In genomic region chr2:18355293-18355692, GRCm38 (mm10) we compare ENCODE assay signal across 14 mouse cellular contexts. TPM values are rescaled to one million over a fixed set of nuclear protein-coding genes. Genes with fewer than 3 reads are reported as not detected.
DNase-seq lines count a peak whose midpoint lies in the region; ATAC-seq lines count a peak whose summit lies in the region.
"Had no signal": no experiment of that assay in that cellular context is flagged by ENCODE, and none has a peak within 500 bp of the region (broad histone marks: within the 10 kb centered on the region; RNA-seq: fewer than 3 reads in every experiment).

No protein-coding gene starts in this region.

- H3K27me3 ChIP-seq in forebrain, embryonic 14.5 days (replicated peaks; ENCODE audit: control insufficient read depth, insufficient read depth, low read length), result no peaks in the 10 kb centered on the region
- no peaks in the 10 kb centered on the region for H3K27me3 ChIP-seq in forebrain, embryonic 11.5 days (ENCODE audit: control insufficient read depth, insufficient read depth, low read length)
- no peaks in the 10 kb centered on the region for H3K27me3 ChIP-seq in midbrain, embryonic 14.5 days (ENCODE audit: control insufficient read depth, insufficient read depth, low read length)
- no peaks in the 10 kb centered on the region for H3K27me3 ChIP-seq in midbrain, embryonic 15.5 days (replicated peaks)
- H3K27me3 ChIP-seq: liver, embryonic 13.5 days had no signal

- no peak overlapping the region for H3K27ac ChIP-seq in forebrain, embryonic 14.5 days (ENCODE audit: low read depth, low read length)
- H3K27ac ChIP-seq in forebrain, embryonic 11.5 days (ENCODE audit: low read depth, low read length), result no peak overlapping the region
- no peak overlapping the region for H3K27ac ChIP-seq in midbrain, embryonic 14.5 days (replicated peaks; ENCODE audit: low read depth, low read length)
- H3K27ac ChIP-seq in midbrain, embryonic 15.5 days, result no peak overlapping the region
- H3K27ac ChIP-seq: heart, embryonic 10.5 days; hindbrain, embryonic 10.5 days; liver, embryonic 13.5 days had no signal

- ATAC-seq in forebrain, embryonic 14.5 days, result no peak
- ATAC-seq in forebrain, embryonic 11.5 days (replicated peaks; ENCODE audit: low FRiP score), result no peak
- ATAC-seq in midbrain, embryonic 14.5 days (ENCODE audit: low FRiP score, low TSS enrichment), result no peak
- no peak for ATAC-seq in midbrain, embryonic 15.5 days (replicated peaks)

- no peak overlapping the region for H3K4me3 ChIP-seq in forebrain, embryonic 14.5 days (ENCODE audit: low read depth, low read length)
- H3K4me3 ChIP-seq in forebrain, embryonic 11.5 days (ENCODE audit: low read depth, low read length), result no peak overlapping the region
- no peak overlapping the region for H3K4me3 ChIP-seq in midbrain, embryonic 14.5 days (replicated peaks; ENCODE audit: low read depth, low read length)
- H3K4me3 ChIP-seq in midbrain, embryonic 15.5 days, result no peak overlapping the region
- H3K4me3 ChIP-seq: heart, embryonic 10.5 days; hindbrain, embryonic 10.5 days; liver, embryonic 13.5 days had no signal

- peak; percentile 25 for DNase-seq in forebrain, embryonic 14.5 days (ENCODE audit: low spot score)
- no peak for DNase-seq in forebrain, embryonic 11.5 days (ENCODE audit: low spot score)
- DNase-seq in kidney, adult 9 months, result peak; percentile 41
- DNase-seq in kidney, postnatal 14 days, result no peak
- peak; percentile 39 for DNase-seq in midbrain, embryonic 14.5 days
- DNase-seq in telencephalon, adult 2 months (ENCODE audit: low read depth, low spot score), result peak; percentile 17
- no peak for DNase-seq in urinary bladder, adult 18-20 months (ENCODE audit: low spot score in 2 of 2)
- DNase-seq: embryo, embryonic 11 days; liver, embryonic 13.5 days; right cerebral cortex, postnatal 14 days; thymus, postnatal 14 days had no signal

- H3K4me1 ChIP-seq in forebrain, embryonic 14.5 days (ENCODE audit: control insufficient read depth, insufficient read depth, low read length), result no peaks in the 10 kb centered on the region
- no peaks in the 10 kb centered on the region for H3K4me1 ChIP-seq in forebrain, embryonic 11.5 days (replicated peaks; ENCODE audit: control insufficient read depth, insufficient read depth, low read length)
- H3K4me1 ChIP-seq in midbrain, embryonic 14.5 days (ENCODE audit: control insufficient read depth, insufficient read depth, low read length), result no peaks in the 10 kb centered on the region
- no peaks in the 10 kb centered on the region for H3K4me1 ChIP-seq in midbrain, embryonic 15.5 days
- H3K4me1 ChIP-seq: heart, embryonic 10.5 days; hindbrain, embryonic 10.5 days; liver, embryonic 13.5 days had no signal

- no peaks in the 10 kb centered on the region for H3K36me3 ChIP-seq in forebrain, embryonic 14.5 days (ENCODE audit: control insufficient read depth, insufficient read depth, low read length)
- no peaks in the 10 kb centered on the region for H3K36me3 ChIP-seq in forebrain, embryonic 11.5 days (ENCODE audit: control insufficient read depth, insufficient read depth, low read length)
- H3K36me3 ChIP-seq in midbrain, embryonic 14.5 days (ENCODE audit: control insufficient read depth, insufficient read depth, low read length), result no peaks in the 10 kb centered on the region
- no peaks in the 10 kb centered on the region for H3K36me3 ChIP-seq in midbrain, embryonic 15.5 days (replicated peaks)

- H3K4me2 ChIP-seq in forebrain, embryonic 14.5 days (ENCODE audit: low read length), result no peak overlapping the region
- H3K4me2 ChIP-seq in forebrain, embryonic 11.5 days (ENCODE audit: low read depth, low read length, severe bottlenecking), result no peak overlapping the region
- H3K4me2 ChIP-seq in midbrain, embryonic 14.5 days (ENCODE audit: low read length), result no peak overlapping the region
- no peak overlapping the region for H3K4me2 ChIP-seq in midbrain, embryonic 15.5 days
- H3K4me2 ChIP-seq: liver, embryonic 13.5 days had no signal

- no peaks in the 10 kb centered on the region for H3K9me3 ChIP-seq in forebrain, embryonic 14.5 days (replicated peaks; ENCODE audit: control insufficient read depth, low read length)
- no peaks in the 10 kb centered on the region; the same call in 1 of the 2 replicates for H3K9me3 ChIP-seq in forebrain, embryonic 11.5 days (ENCODE audit: control insufficient read depth, low read length)
- no peaks in the 10 kb centered on the region for H3K9me3 ChIP-seq in midbrain, embryonic 14.5 days (ENCODE audit: control insufficient read depth, low read length)
- H3K9me3 ChIP-seq in midbrain, embryonic 15.5 days, result no peaks in the 10 kb centered on the region

- no peak overlapping the region for H3K9ac ChIP-seq in forebrain, embryonic 14.5 days (ENCODE audit: low read length)
- no peak overlapping the region for H3K9ac ChIP-seq in forebrain, embryonic 11.5 days (ENCODE audit: low read length)
- no peak overlapping the region for H3K9ac ChIP-seq in midbrain, embryonic 14.5 days (replicated peaks; ENCODE audit: low read length)
- no peak overlapping the region for H3K9ac ChIP-seq in midbrain, embryonic 15.5 days
- H3K9ac ChIP-seq: liver, embryonic 13.5 days had no signal

RNA-seq across cellular contexts. Expression of gene Dnajc1, which starts 37.3 kb away (rescaled TPM):
- 16.5 and 19.7 TPM in 2 replicates for polyA plus RNA-seq in forebrain, embryonic 14.5 days (2014; fragmentation: Nextera tagmentation; extraction: Ambion mirVana)
- polyA plus RNA-seq in forebrain, embryonic 11.5 days (2014; fragmentation: Nextera tagmentation; extraction: Ambion mirVana), result 39.0 and 41.8 TPM in 2 replicates
- polyA plus RNA-seq in midbrain, embryonic 14.5 days (2014; fragmentation: Nextera tagmentation; extraction: Ambion mirVana), result 20.7 and 22.2 TPM in 2 replicates
- 20.0 and 21.2 TPM in 2 replicates for polyA plus RNA-seq in midbrain, embryonic 15.5 days (2015; fragmentation: Nextera tagmentation; extraction: Ambion mirVana)

Comparison
In these comparisons a context has a peak if more than half of its experiments do, and no peak if none do; other contexts are left out.
1. DNase-seq: peak in forebrain, embryonic 14.5 days (single experiment), kidney, adult 9 months (single experiment), midbrain, embryonic 14.5 days (single experiment) and telencephalon, adult 2 months (single experiment); none in forebrain, embryonic 11.5 days (single experiment), kidney, postnatal 14 days (single experiment) and urinary bladder, adult 18-20 months (0 of 2).